In genomic region chr17:70397220-70397619, GRCm38 (mm10) we compare ENCODE assay signal across 8 mouse cellular contexts.
DNase-seq lines count a peak whose midpoint lies in the region; ATAC-seq lines count a peak whose summit lies in the region.

No protein-coding gene starts in this region.

- no peaks in the 10 kb centered on the region for H3K36me3 ChIP-seq in heart, embryonic 11.5 days (ENCODE audit: control insufficient read depth, insufficient read depth, low read length)
- no peaks in the 10 kb centered on the region for H3K36me3 ChIP-seq in forebrain, embryonic 11.5 days (ENCODE audit: control insufficient read depth, insufficient read depth, low read length)
- no peaks in the 10 kb centered on the region for H3K36me3 ChIP-seq in liver, embryonic 11.5 days (ENCODE audit: control insufficient read depth, insufficient read depth, low read length)

- DNase-seq in heart, adult 11 months = peak; percentile 16
- DNase-seq in adrenal gland, postnatal 25 days = peak; percentile 50
- DNase-seq in forebrain, embryonic 11.5 days (ENCODE audit: low spot score) = no peak
- peak; percentile 28 for DNase-seq in lung, postnatal 10 days
- DNase-seq in urinary bladder, postnatal 25 days (ENCODE audit: low spot score) = no peak
- DNase-seq in left cerebral cortex, adult 11 months (ENCODE audit: low spot score) = no peak
- no peak for DNase-seq in liver, embryonic 11.5 days (ENCODE audit: low spot score)

- whole genome bisulfite sequencing in heart, embryonic 11.5 days (ENCODE audit: insufficient replicate concordance) = 55% methylated on average over 3 of the region's 3 CpGs
- WGBS in forebrain, embryonic 11.5 days = 47% methylated on average over 3 of the region's 3 CpGs
- WGBS in liver, embryonic 11.5 days = 68% methylated on average over 3 of the region's 3 CpGs

- H3K9ac ChIP-seq in heart, embryonic 11.5 days (ENCODE audit: low read depth, low read length) = no peak overlapping the region
- H3K9ac ChIP-seq in forebrain, embryonic 11.5 days (ENCODE audit: low read length) = no peak overlapping the region
- H3K9ac ChIP-seq in liver, embryonic 11.5 days (ENCODE audit: low read depth, low read length) = no peak overlapping the region

- H3K4me2 ChIP-seq in heart, embryonic 11.5 days = no peak overlapping the region
- H3K4me2 ChIP-seq in forebrain, embryonic 11.5 days (ENCODE audit: low read depth, low read length, severe bottlenecking) = no peak overlapping the region
- no peak overlapping the region for H3K4me2 ChIP-seq in liver, embryonic 11.5 days

- H3K27ac ChIP-seq in heart, embryonic 11.5 days (ENCODE audit: low read depth, low read length) = no peak overlapping the region
- H3K27ac ChIP-seq in forebrain, embryonic 11.5 days (ENCODE audit: low read depth, low read length) = no peak overlapping the region
- H3K27ac ChIP-seq in liver, embryonic 11.5 days (ENCODE audit: low read depth, low read length) = no peak overlapping the region

- H3K27me3 ChIP-seq in heart, embryonic 11.5 days (ENCODE audit: control insufficient read depth, insufficient read depth, low read length) = no peaks in the 10 kb centered on the region
- H3K27me3 ChIP-seq in forebrain, embryonic 11.5 days (ENCODE audit: control insufficient read depth, insufficient read depth, low read length) = no peaks in the 10 kb centered on the region
- H3K27me3 ChIP-seq in liver, embryonic 11.5 days (replicated peaks; ENCODE audit: control insufficient read depth, insufficient read depth, low read length) = no peaks in the 10 kb centered on the region

- no peak overlapping the region for H3K4me3 ChIP-seq in heart, embryonic 11.5 days (ENCODE audit: low read depth, low read length)
- H3K4me3 ChIP-seq in forebrain, embryonic 11.5 days (ENCODE audit: low read depth, low read length) = no peak overlapping the region
- no peak overlapping the region for H3K4me3 ChIP-seq in liver, embryonic 11.5 days (ENCODE audit: low read depth, low read length)

- H3K4me1 ChIP-seq in heart, embryonic 11.5 days (ENCODE audit: control insufficient read depth, insufficient read depth, low read length) = no peaks in the 10 kb centered on the region
- no peaks in the 10 kb centered on the region for H3K4me1 ChIP-seq in forebrain, embryonic 11.5 days (replicated peaks; ENCODE audit: control insufficient read depth, insufficient read depth, low read length)
- no peaks in the 10 kb centered on the region for H3K4me1 ChIP-seq in liver, embryonic 11.5 days (replicated peaks; ENCODE audit: control insufficient read depth, insufficient read depth, low read length)

- ATAC-seq in heart, embryonic 11.5 days (replicated peaks; ENCODE audit: insufficient number of reproducible peaks, low FRiP score, low TSS enrichment) = no peak
- ATAC-seq in forebrain, embryonic 11.5 days (replicated peaks; ENCODE audit: low FRiP score) = 0 out of 2 replicates have a peak, but pooled peaks have one; percentile 30
- no peak for ATAC-seq in liver, embryonic 11.5 days (replicated peaks; ENCODE audit: low FRiP score)

- no peaks in the 10 kb centered on the region for H3K9me3 ChIP-seq in heart, embryonic 11.5 days (replicated peaks; ENCODE audit: control insufficient read depth, low read length)
- H3K9me3 ChIP-seq in forebrain, embryonic 11.5 days (ENCODE audit: control insufficient read depth, low read length) = no peaks in the 10 kb centered on the region
- no peaks in the 10 kb centered on the region for H3K9me3 ChIP-seq in liver, embryonic 11.5 days (ENCODE audit: control insufficient read depth, low read length)

Comparison
In these comparisons a context has a peak if more than half of its experiments do, and no peak if none do; other contexts are left out.
1. DNase-seq: peak in heart, adult 11 months (single experiment), adrenal gland, postnatal 25 days (single experiment) and lung, postnatal 10 days (single experiment); none in forebrain, embryonic 11.5 days (single experiment), urinary bladder, postnatal 25 days (single experiment), left cerebral cortex, adult 11 months (single experiment) and liver, embryonic 11.5 days (single experiment).